Mouse (Mus musculus) CD8-positive naive resting alpha-beta T cell, adult 2 months (primary cell): ENCODE measurements around the gene Ggta1.

ENCODE experiments used
- DNase-seq, 2 experiments: peaks; one replicate each; pipeline ENCODE4 v3.0.0; 2022; ENCODE audit warnings: low read depth in 2 of 2, low spot score in 2 of 2

Gene Ggta1

GRCm38 (mm10) chr2:35462791-35463281 lies at the start of gene Ggta1:
TSS of gene Ggta1 (minus strand) at chr2:35463231.
- DNase-seq, result no peak

GRCm38 (mm10) chr2:35512226-35512625 lies 49.2 kb upstream of the Ggta1 start:
- no peak for DNase-seq

- no peak for DNase-seq
These were observed 47.9 kb upstream of the Ggta1 start for GRCm38 (mm10) chr2:35510920-35511319.

- DNase-seq, result no peak
These were observed 46.9 kb upstream of the Ggta1 start for GRCm38 (mm10) chr2:35509888-35510287.

GRCm38 (mm10) chr2:35509343-35509667 lies 46.3 kb upstream of the Ggta1 start:
- DNase-seq, result no peak

GRCm38 (mm10) chr2:35508597-35509342 lies 45.7 kb upstream of the Ggta1 start:
- DNase-seq, result no peak

- peak; percentile 6 to 36 for DNase-seq
These were observed 44.1 kb upstream of the Ggta1 start for GRCm38 (mm10) chr2:35507191-35507511.

- no peak for DNase-seq
These were observed 43.5 kb upstream of the Ggta1 start for GRCm38 (mm10) chr2:35506311-35507190.

GRCm38 (mm10) chr2:35505519-35506286 lies 42.7 kb upstream of the Ggta1 start:
- DNase-seq, result no peak

- no peak for DNase-seq
These were observed 41.4 kb upstream of the Ggta1 start for GRCm38 (mm10) chr2:35504417-35504776.

- no peak for DNase-seq
These were observed 40.8 kb upstream of the Ggta1 start for GRCm38 (mm10) chr2:35503723-35504416.

GRCm38 (mm10) chr2:35503021-35503722 lies 40.1 kb upstream of the Ggta1 start:
- DNase-seq, result no peak

GRCm38 (mm10) chr2:35502561-35502960 lies 39.5 kb upstream of the Ggta1 start:
- DNase-seq, result no peak

- no peak for DNase-seq
These were observed 36.4 kb upstream of the Ggta1 start for GRCm38 (mm10) chr2:35499474-35499873.

- DNase-seq, result no peak
These were observed 35.9 kb upstream of the Ggta1 start for GRCm38 (mm10) chr2:35498961-35499360.

- no peak for DNase-seq
These were observed 34.7 kb upstream of the Ggta1 start for GRCm38 (mm10) chr2:35497662-35498196.

- DNase-seq, result no peak
These were observed 33.4 kb upstream of the Ggta1 start for GRCm38 (mm10) chr2:35496279-35497013.

- DNase-seq, result peak; percentile 38 to 53
These were observed 32.7 kb upstream of the Ggta1 start for GRCm38 (mm10) chr2:35495486-35496278.

GRCm38 (mm10) chr2:35493566-35493965 lies 30.5 kb upstream of the Ggta1 start:
- no peak for DNase-seq
